Mouse (Mus musculus): Measurements from ENCODE around the gene Zfp385a.

DNA sequence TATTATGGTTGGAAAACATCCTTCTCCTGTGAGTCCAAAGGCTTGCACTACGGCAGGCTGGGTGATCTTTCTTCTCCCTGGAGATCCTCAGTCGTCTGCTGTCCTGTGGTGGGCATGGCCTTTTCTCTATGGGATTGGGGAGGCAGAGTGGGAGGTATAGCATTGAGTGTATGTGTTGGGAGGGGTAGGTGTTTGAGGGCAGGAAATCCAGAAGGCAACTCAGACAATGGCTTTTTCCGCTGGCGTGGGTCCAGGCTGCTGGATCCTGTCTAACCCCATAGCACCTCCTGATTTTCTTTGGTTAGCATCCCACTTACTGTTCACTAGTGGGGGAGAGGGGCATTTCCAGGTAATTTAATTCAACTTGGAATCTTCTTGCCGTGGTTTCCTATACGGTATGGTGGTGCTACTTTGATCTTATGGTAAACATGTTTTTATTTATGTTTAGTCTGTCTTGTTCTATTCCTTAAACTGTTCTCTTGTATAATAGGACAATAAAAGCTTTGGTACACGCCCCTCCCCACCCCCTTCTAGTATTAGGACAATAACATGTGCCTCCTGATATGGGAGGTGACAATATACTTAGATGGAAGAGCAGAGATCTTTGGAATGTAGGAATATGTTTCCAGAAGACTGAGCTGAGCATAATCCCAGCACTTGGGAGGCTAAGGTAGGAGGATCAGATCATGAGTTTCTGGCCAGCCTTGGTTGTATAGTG lies 44.0 kb upstream of the Zfp385a start:
- TF ChIP-seq POLR2A (IDR thresholded peaks at IDR 0.05; ENCODE audit: insufficient read length, low read depth) (no peak), E2F4 (IDR thresholded peaks at IDR 0.05; ENCODE audit: insufficient read depth) (no peak), MYOD1 (IDR thresholded peaks at IDR 0.05; ENCODE audit: control insufficient read depth in 1 of 3, insufficient read length in 2 of 3, low read depth in 2 of 3) (no peak)

All from myocyte (in vitro differentiated cells).